Mouse (Mus musculus) hematopoietic stem cell, adult 5-6 weeks (primary cell): ENCODE data around the gene Nkx1-2. TPM values are rescaled to one million over a fixed set of nuclear protein-coding genes. Genes with fewer than 3 reads are reported as not detected.

Experiments
- total RNA-seq: library from RNA; stranded (forward); fragments of 172-1452, 232-1000 nt; gene quantifications from 2 replicates; pipeline ENCODE4 v1.2.3, GENCODE M21; 2017

Gene Nkx1-2
- total RNA-seq, 1 experiment from 2014 or later, result not detected

Other genes with a start within 250 kb of the Nkx1-2 start
- 77.1 and 90.0 TPM in 2 replicates for gene Oat, start 23.2 kb downstream of the Nkx1-2 start, total RNA-seq
- gene Lhpp, start 11.0 kb upstream of the Nkx1-2 start, total RNA-seq, result 7.9 and 10.1 TPM in 2 replicates
- gene Fam53b, start 214.2 kb upstream of the Nkx1-2 start, total RNA-seq, result 12.9 and 15.6 TPM in 2 replicates